Comparison of ENCODE assay signal across 8 mouse cellular contexts in genomic region chr10:40883644-40884278, GRCm38 (mm10). TPM values are rescaled to one million over a fixed set of nuclear protein-coding genes. Genes with fewer than 3 reads are reported as not detected.
DNase-seq lines count a peak whose midpoint lies in the region; ATAC-seq lines count a peak whose summit lies in the region.

No protein-coding gene starts in this region.

- H3K27me3 ChIP-seq in erythroblast, embryonic 14.5 days (ENCODE audit: control insufficient read depth), result peaks cover 44% of the 10 kb centered on the region
- H3K27me3 ChIP-seq in hindbrain, embryonic 13.5 days, result no peaks in the 10 kb centered on the region
- H3K27me3 ChIP-seq in midbrain, embryonic 14.5 days (ENCODE audit: control insufficient read depth, insufficient read depth, low read length), result no peaks in the 10 kb centered on the region

- H3K36me3 ChIP-seq in erythroblast, embryonic 14.5 days (ENCODE audit: control insufficient read depth), result peaks cover 13% of the 10 kb centered on the region
- H3K36me3 ChIP-seq in hindbrain, embryonic 13.5 days, result no peaks in the 10 kb centered on the region; the same call in 1 of the 2 replicates
- H3K36me3 ChIP-seq in midbrain, embryonic 14.5 days (ENCODE audit: control insufficient read depth, insufficient read depth, low read length), result no peaks in the 10 kb centered on the region; the same call in 1 of the 2 replicates

- H3K9me3 ChIP-seq in erythroblast, embryonic 14.5 days (ENCODE audit: control insufficient read depth, low read length), result peaks cover 5% of the 10 kb centered on the region; the same call in 1 of the 2 replicates
- H3K9me3 ChIP-seq in hindbrain, embryonic 13.5 days, result no peaks in the 10 kb centered on the region
- no peaks in the 10 kb centered on the region for H3K9me3 ChIP-seq in midbrain, embryonic 14.5 days (ENCODE audit: control insufficient read depth, low read length)

- H3K9ac ChIP-seq in hindbrain, embryonic 13.5 days, result peak overlapping the region; percentile 98
- H3K9ac ChIP-seq in midbrain, embryonic 14.5 days (replicated peaks; ENCODE audit: low read length), result peak overlapping the region; percentile 97

- DNase-seq in thymus, postnatal 0 days (ENCODE audit: low spot score), result peak; percentile 10
- no peak for DNase-seq in thymus, postnatal 14 days
- peak; percentile 95 for DNase-seq in midbrain, embryonic 14.5 days
- DNase-seq in left cerebral cortex, adult 11 months (ENCODE audit: low spot score), result no peak
- no peak for DNase-seq in layer of hippocampus, postnatal 25 days (ENCODE audit: extremely low spot score in 1 of 2, low spot score in 1 of 2)

- peak overlapping the region; percentile 59 for H3K4me2 ChIP-seq in hindbrain, embryonic 13.5 days
- peak overlapping the region; percentile 63 for H3K4me2 ChIP-seq in midbrain, embryonic 14.5 days (ENCODE audit: low read length)

- peaks cover 29% of the 10 kb centered on the region for H3K4me1 ChIP-seq in erythroblast, embryonic 14.5 days (ENCODE audit: control insufficient read depth)
- H3K4me1 ChIP-seq in hindbrain, embryonic 13.5 days (replicated peaks), result peaks cover 33% of the 10 kb centered on the region
- peaks cover 9% of the 10 kb centered on the region; the same call in 1 of the 2 replicates for H3K4me1 ChIP-seq in midbrain, embryonic 14.5 days (ENCODE audit: control insufficient read depth, insufficient read depth, low read length)

- H3K27ac ChIP-seq in hindbrain, embryonic 13.5 days, result peak overlapping the region; percentile 99
- H3K27ac ChIP-seq in midbrain, embryonic 14.5 days (replicated peaks; ENCODE audit: low read depth, low read length), result peak overlapping the region; percentile 99

- ATAC-seq in erythroblast, adult 5-6 weeks (replicated peaks; ENCODE audit: low FRiP score, poor library complexity, severe bottlenecking), result no peak
- peak; percentile 92 for ATAC-seq in hindbrain, embryonic 13.5 days (ENCODE audit: low FRiP score)
- ATAC-seq in midbrain, embryonic 14.5 days (ENCODE audit: low FRiP score, low TSS enrichment), result peak; percentile 90

- H3K4me3 ChIP-seq in erythroblast, embryonic 14.5 days (replicated peaks), result peak overlapping the region; percentile 74
- H3K4me3 ChIP-seq in hindbrain, embryonic 13.5 days, result peak overlapping the region; percentile 92
- peak overlapping the region; percentile 96 for H3K4me3 ChIP-seq in midbrain, embryonic 14.5 days (replicated peaks; ENCODE audit: low read depth, low read length)

- under 1% methylated on average over 64 of the region's 87 CpGs for WGBS in hindbrain, embryonic 13.5 days
- under 1% methylated on average over 75 of the region's 87 CpGs for WGBS in midbrain, embryonic 14.5 days

RNA-seq across cellular contexts. Expression of gene Wasf1, which starts 0.5 kb away (rescaled TPM):
- 0.03 TPM in 2 replicates for polyA plus RNA-seq in erythroblast, embryonic 14.5 days (2012)
- not detected in 2 replicates for total RNA-seq in erythroblast, adult 5-6 weeks (2015; ENCODE audit: low replicate concordance)
- total RNA-seq in erythroblast, adult 5-6 weeks (2017; ENCODE audit: low replicate concordance), result not detected in 2 replicates
- polyA plus RNA-seq in thymus, postnatal 0 days (2015; fragmentation: Nextera tagmentation; extraction: Ambion mirVana), result 1.5 and 1.6 TPM in 2 replicates
- polyA plus RNA-seq in hindbrain, embryonic 13.5 days (2015; fragmentation: Nextera tagmentation; extraction: Ambion mirVana), result 90.2 and 91.6 TPM in 2 replicates
- 95.5 and 116 TPM in 2 replicates for polyA plus RNA-seq in midbrain, embryonic 14.5 days (2014; fragmentation: Nextera tagmentation; extraction: Ambion mirVana)
- 100 to 1,000 TPM; 394 to 449 TPM for total RNA-seq in layer of hippocampus, postnatal 25 days (2021)

RNA-seq across cellular contexts. Expression of gene Cdc40, which starts 0.7 kb away (rescaled TPM):
- 0.22 and 0.56 TPM in 2 replicates for polyA plus RNA-seq in erythroblast, embryonic 14.5 days (2012)
- 23.6 and 24.9 TPM in 2 replicates for total RNA-seq in erythroblast, adult 5-6 weeks (2015; ENCODE audit: low replicate concordance)
- total RNA-seq in erythroblast, adult 5-6 weeks (2017; ENCODE audit: low replicate concordance), result 13.5 and 16.2 TPM in 2 replicates
- 35.8 and 37.0 TPM in 2 replicates for polyA plus RNA-seq in thymus, postnatal 0 days (2015; fragmentation: Nextera tagmentation; extraction: Ambion mirVana)
- polyA plus RNA-seq in hindbrain, embryonic 13.5 days (2015; fragmentation: Nextera tagmentation; extraction: Ambion mirVana), result 25.9 and 26.7 TPM in 2 replicates
- polyA plus RNA-seq in midbrain, embryonic 14.5 days (2014; fragmentation: Nextera tagmentation; extraction: Ambion mirVana), result 22.4 and 26.8 TPM in 2 replicates
- 10 to 100 TPM; 48.4 to 66.4 TPM for total RNA-seq in layer of hippocampus, postnatal 25 days (2021)

Comparison
In these comparisons a context has a peak if more than half of its experiments do, and no peak if none do; other contexts are left out.
1. DNase-seq: peak in thymus, postnatal 0 days (single experiment) and midbrain, embryonic 14.5 days (single experiment); none in thymus, postnatal 14 days (single experiment), left cerebral cortex, adult 11 months (single experiment) and layer of hippocampus, postnatal 25 days (0 of 2).
2. RNA of gene Wasf1, which starts 0.5 kb away (polyA plus RNA-seq): 95.5 to 116 TPM in midbrain, embryonic 14.5 days and 90.2 to 91.6 TPM in hindbrain, embryonic 13.5 days; 1.5 to 1.6 TPM in thymus, postnatal 0 days and 0.03 TPM in erythroblast, embryonic 14.5 days; every median in the first group is over 10 times any median in the second.
3. RNA of gene Cdc40, which starts 0.7 kb away (polyA plus RNA-seq): 35.8 to 37.0 TPM in thymus, postnatal 0 days, 22.4 to 26.8 TPM in midbrain, embryonic 14.5 days and 25.9 to 26.7 TPM in hindbrain, embryonic 13.5 days; 0.22 to 0.56 TPM in erythroblast, embryonic 14.5 days; every median in the first group is over 10 times any median in the second.
4. Peak in every context shown above with its lines, with median percentiles within 50 percentile points of each other: H3K4me3 ChIP-seq.